Mouse (Mus musculus) embryonic fibroblast, embryonic 13.5 days (primary cell): ENCODE data around the gene Tk1.

Experiments used
- CTCF ChIP-seq: IDR thresholded peaks from 2 replicates; pipeline ENCODE4 v1.5.1; 2011; ENCODE audit warnings: mild to moderate bottlenecking, control low read depth, low read length, moderate library complexity, borderline replicate concordance; ENCODE audit not compliant: insufficient read depth
- POLR2A ChIP-seq: IDR thresholded peaks from 2 replicates; pipeline ENCODE4 v1.6.1; 2011; ENCODE audit warnings: low read depth, mild to moderate bottlenecking, control low read depth, low read length, moderate library complexity

DNA sequence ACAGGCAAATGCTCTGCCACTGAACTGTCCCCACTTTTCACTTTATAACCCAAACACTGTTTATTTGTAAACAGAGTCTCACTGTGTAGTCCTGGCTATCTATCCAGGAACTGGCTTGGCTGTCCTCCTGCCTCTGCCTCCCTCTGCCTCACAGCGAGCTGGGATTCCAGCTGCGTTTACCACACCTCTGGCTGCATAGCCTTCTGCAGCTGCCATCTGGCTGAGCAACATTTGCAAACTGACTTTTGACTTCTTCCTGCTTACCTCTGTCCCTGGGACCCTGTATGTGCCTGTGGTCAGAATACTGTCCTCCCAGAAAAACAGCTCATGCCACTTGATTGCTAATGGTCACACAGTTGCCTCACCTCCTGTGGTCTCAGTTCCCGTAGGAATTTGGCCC is 1.5 kb upstream of the Tk1 start:
- TF ChIP-seq CTCF: no peak
- TF ChIP-seq POLR2A: no peak
